Mouse (Mus musculus) cerebellum, adult 2 months (tissue): Measurements from ENCODE around the gene Myo3b.
"Not testable (repeated sequence)": the region's sequence is repeated elsewhere in the genome, so short reads cannot be mapped to it uniquely, and the experiment has no call there.

ENCODE experiments used
- CTCF ChIP-seq: fragments of 200-500 bp; IDR thresholded peaks from 2 replicates; pipeline ENCODE4 v1.5.1; 2011; ENCODE audit warnings: low read depth, mild to moderate bottlenecking, control low read depth, low read length, moderate library complexity, borderline replicate concordance; ENCODE audit not compliant: insufficient read depth
- POLR2A ChIP-seq: fragments of 200-500 bp; IDR thresholded peaks from 2 replicates; pipeline ENCODE4 v1.6.1; 2011; ENCODE audit warnings: low read length, control low read depth, borderline replicate concordance; ENCODE audit not compliant: insufficient read depth

- not testable (repeated sequence) for TF ChIP-seq CTCF, POLR2A
These were observed 44.7 kb upstream of the Myo3b start for GRCm38 (mm10) chr2:69994082-69994736.
